Mouse (Mus musculus) NIH3T3 (cell line): ENCODE measurements around the gene Agrp.

Experiments used
- DNase-seq: peaks from one replicate; pipeline ENCODE4 v3.0.0-alpha.2; 2012; ENCODE audit warnings: low read depth

The Agrp gene

GRCm38 (mm10) chr8:105549506-105549905 lies 87.7 kb downstream of the Agrp start:
- DNase-seq: no peak

GRCm38 (mm10) chr8:105546384-105547350 lies 90.5 kb downstream of the Agrp start:
- DNase-seq: peak; percentile 64

- no peak for DNase-seq
These were observed 91.9 kb downstream of the Agrp start for GRCm38 (mm10) chr8:105545249-105545648.

GRCm38 (mm10) chr8:105544544-105545205 lies 92.5 kb downstream of the Agrp start:
- no peak for DNase-seq

- no peak for DNase-seq
These were observed 93.5 kb downstream of the Agrp start for GRCm38 (mm10) chr8:105543703-105544102.

- DNase-seq: no peak
These were observed 94.4 kb downstream of the Agrp start for GRCm38 (mm10) chr8:105542808-105543207.

GRCm38 (mm10) chr8:105542032-105542656 lies 95.0 kb downstream of the Agrp start:
- no peak for DNase-seq

- DNase-seq: no peak
These were observed 98.3 kb downstream of the Agrp start for GRCm38 (mm10) chr8:105538940-105539339.

- DNase-seq: no peak
These were observed 100.0 kb downstream of the Agrp start for GRCm38 (mm10) chr8:105537011-105537677.

GRCm38 (mm10) chr8:105536546-105536945 lies 100.6 kb downstream of the Agrp start:
- DNase-seq: no peak

GRCm38 (mm10) chr8:105533892-105534329 lies 103.3 kb downstream of the Agrp start:
- peak; percentile 86 for DNase-seq

GRCm38 (mm10) chr8:105533439-105533838 lies 103.8 kb downstream of the Agrp start:
- DNase-seq: peak; percentile 42

GRCm38 (mm10) chr8:105531774-105532173 lies 105.4 kb downstream of the Agrp start:
- DNase-seq: peak; percentile 80

- DNase-seq: peak; percentile 48
These were observed 107.9 kb downstream of the Agrp start for GRCm38 (mm10) chr8:105529271-105529670.

GRCm38 (mm10) chr8:105528206-105528605 lies 109.0 kb downstream of the Agrp start:
- DNase-seq: no peak

- DNase-seq: no peak
These were observed 110.1 kb downstream of the Agrp start for GRCm38 (mm10) chr8:105527110-105527509.

GRCm38 (mm10) chr8:105522890-105523289 lies 114.3 kb downstream of the Agrp start:
- no peak for DNase-seq

GRCm38 (mm10) chr8:105521995-105522769 lies 115.0 kb downstream of the Agrp start:
- DNase-seq: no peak

GRCm38 (mm10) chr8:105521061-105521460 lies 116.1 kb downstream of the Agrp start:
- no peak for DNase-seq

- DNase-seq: no peak
These were observed 116.7 kb downstream of the Agrp start for GRCm38 (mm10) chr8:105520521-105520920.

GRCm38 (mm10) chr8:105519591-105519990 lies 117.6 kb downstream of the Agrp start:
- DNase-seq: no peak
